Mouse (Mus musculus): ENCODE data around the gene Fmod.

- TF ChIP-seq CTCF (IDR thresholded peaks at IDR 0.05; ENCODE audit: extremely low read depth, insufficient read depth, low read length) (no peak), POLR2A (IDR thresholded peaks at IDR 0.05; ENCODE audit: extremely low read depth, insufficient read depth, low read length) (no peak)
Observed at GRCm38 (mm10) chr1:134086017-134086416, 49.0 kb downstream of the Fmod start.

Data from cortical plate, adult 2 months (tissue).